Mouse (Mus musculus) small intestine, adult 2 months (tissue): Measurements from ENCODE around the gene Scn7a. TPM values are rescaled to one million over a fixed set of nuclear protein-coding genes. Genes with fewer than 3 reads are reported as not detected.

Experiments
- H3K27ac ChIP-seq: fragments of 200-500 bp; 2 replicates; pipeline ENCODE4 v1.5.1; 2012; ENCODE audit warnings: low read depth, low read length, control low read depth, inconsistent platforms; ENCODE audit not compliant: insufficient read depth
- H3K27me3 ChIP-seq: fragments of 200-500 bp; 2 replicates; pipeline ENCODE4 v1.6.1; 2012; ENCODE audit warnings: mild to moderate bottlenecking, moderate library complexity, low read length, inconsistent platforms; ENCODE audit not compliant: control insufficient read depth, insufficient read depth
- H3K36me3 ChIP-seq: fragments of 200-500 bp; 2 replicates; pipeline ENCODE4 v1.6.1; 2012; ENCODE audit warnings: mild to moderate bottlenecking, low read length, control low read depth, inconsistent platforms; ENCODE audit not compliant: control insufficient read depth, insufficient read depth
- H3K4me1 ChIP-seq: fragments of 200-500 bp; 2 replicates; pipeline ENCODE4 v1.6.1; 2012; ENCODE audit warnings: low read length, inconsistent platforms, mixed read lengths; ENCODE audit not compliant: control insufficient read depth, insufficient read depth, insufficient read length
- H3K4me3 ChIP-seq: fragments of 200-500 bp; 2 replicates; pipeline ENCODE4 v1.5.1; 2012; ENCODE audit warnings: low read depth, mild to moderate bottlenecking, control low read depth, inconsistent platforms, low read length, moderate library complexity
- CTCF ChIP-seq: fragments of 200-500 bp; IDR thresholded peaks from 2 replicates; pipeline ENCODE4 v1.5.1; 2012; ENCODE audit warnings: low read depth, mild to moderate bottlenecking, control low read depth, inconsistent platforms, low read length, moderate library complexity, mixed read lengths; ENCODE audit not compliant: insufficient replicate concordance, insufficient read length; ENCODE audit errors: extremely low read depth
- POLR2A ChIP-seq: fragments of 200-500 bp; IDR thresholded peaks from 2 replicates; pipeline ENCODE4 v1.6.1; 2012; ENCODE audit warnings: low read depth, mild to moderate bottlenecking, control low read depth, inconsistent platforms, low read length, moderate library complexity
- WGBS: fragments of 180-500 bp; shearing (Covaris S2); methylation state at CpG from one replicate; pipeline ENCODE4 v1.1.7; 2018; 5-methylcytosine and 5-hydroxymethylcytosine counted together
- polyA plus RNA-seq: library from polyadenylated mRNA; depleted of rRNA; stranded (reverse); fragments of >200 nt; gene quantifications from 2 replicates; pipeline ENCODE4 v1.2.3, GENCODE M21; 2012

Scn7a gene
- polyA plus RNA-seq, 1 experiment: 0.20 TPM

GRCm38 (mm10) chr2:66765170-66765569, 19.5 kb downstream of the Scn7a start:
- H3K4me3 ChIP-seq: no peak overlapping the region
- no peaks in the 10 kb centered on the region for H3K27me3 ChIP-seq
- no peak for TF ChIP-seq POLR2A
- TF ChIP-seq CTCF: no peak
- H3K36me3 ChIP-seq: no peaks in the 10 kb centered on the region
- WGBS: 36% methylated on average over 1 of the region's 1 CpGs
- H3K27ac ChIP-seq: no peak overlapping the region
- no peaks in the 10 kb centered on the region for H3K4me1 ChIP-seq

- Histone ChIP-seq H3K27ac (no peak overlapping the region), H3K36me3 (no peaks in the 10 kb centered on the region), H3K4me3 (no peak overlapping the region), H3K4me1 (no peaks in the 10 kb centered on the region), H3K27me3 (no peaks in the 10 kb centered on the region)
- TF ChIP-seq CTCF (no peak), POLR2A (no peak)
Observed at GRCm38 (mm10) chr2:66762905-66763304, 21.8 kb downstream of the Scn7a start.

- Histone ChIP-seq H3K4me1 (no peaks in the 10 kb centered on the region), H3K36me3 (no peaks in the 10 kb centered on the region), H3K27me3 (no peaks in the 10 kb centered on the region), H3K27ac (no peak overlapping the region), H3K4me3 (no peak overlapping the region)
- WGBS: 90% methylated on average over 3 of the region's 3 CpGs
- no peak for TF ChIP-seq POLR2A
- no peak for TF ChIP-seq CTCF
Observed at GRCm38 (mm10) chr2:66728002-66728401, 56.7 kb downstream of the Scn7a start.

- H3K36me3 ChIP-seq: no peaks in the 10 kb centered on the region
- H3K4me1 ChIP-seq: no peaks in the 10 kb centered on the region
- no peak overlapping the region for H3K4me3 ChIP-seq
- TF ChIP-seq CTCF (no peak), POLR2A (no peak)
- H3K27ac ChIP-seq: no peak overlapping the region
- no peaks in the 10 kb centered on the region for H3K27me3 ChIP-seq
Observed at GRCm38 (mm10) chr2:66727585-66727974, 57.1 kb downstream of the Scn7a start.

- Histone ChIP-seq H3K36me3 (no peaks in the 10 kb centered on the region), H3K4me3 (no peak overlapping the region), H3K4me1 (no peaks in the 10 kb centered on the region), H3K27ac (no peak overlapping the region), H3K27me3 (no peaks in the 10 kb centered on the region)
- TF ChIP-seq POLR2A (no peak), CTCF (no peak)
- WGBS: 75% methylated on average over 2 of the region's 2 CpGs
Observed at GRCm38 (mm10) chr2:66726878-66727584, 57.7 kb downstream of the Scn7a start.

GRCm38 (mm10) chr2:66712071-66712470, 72.6 kb downstream of the Scn7a start:
- H3K4me3 ChIP-seq: no peak overlapping the region
- H3K36me3 ChIP-seq: no peaks in the 10 kb centered on the region
- no peaks in the 10 kb centered on the region for H3K27me3 ChIP-seq
- 84% methylated on average over 2 of the region's 2 CpGs for WGBS
- H3K4me1 ChIP-seq: no peaks in the 10 kb centered on the region
- TF ChIP-seq CTCF: no peak
- no peak for TF ChIP-seq POLR2A
- H3K27ac ChIP-seq: no peak overlapping the region

GRCm38 (mm10) chr2:66692300-66692699, 92.4 kb downstream of the Scn7a start:
- Histone ChIP-seq H3K4me3 (no peak overlapping the region), H3K27me3 (no peaks in the 10 kb centered on the region), H3K36me3 (no peaks in the 10 kb centered on the region), H3K4me1 (no peaks in the 10 kb centered on the region), H3K27ac (no peak overlapping the region)
- WGBS: 76% methylated on average over 2 of the region's 2 CpGs
- TF ChIP-seq CTCF: no peak
- TF ChIP-seq POLR2A: no peak

GRCm38 (mm10) chr2:66661988-66662387, 122.7 kb downstream of the Scn7a start:
- no peaks in the 10 kb centered on the region for H3K27me3 ChIP-seq
- H3K4me1 ChIP-seq: no peaks in the 10 kb centered on the region
- no peaks in the 10 kb centered on the region for H3K36me3 ChIP-seq
- H3K27ac ChIP-seq: no peak overlapping the region
- no peak overlapping the region for H3K4me3 ChIP-seq
- WGBS: 66% methylated on average over 1 of the region's 1 CpGs
- TF ChIP-seq POLR2A (no peak), CTCF (no peak)
